Mouse (Mus musculus) hindbrain, postnatal 0 days (tissue): ENCODE measurements around the gene Hoxc6. TPM values are rescaled to one million over a fixed set of nuclear protein-coding genes. Genes with fewer than 3 reads are reported as not detected.

Source experiments
- ATAC-seq: fragments of 200-750 bp; cut with Nextera tagmentation; 2 replicates; pipeline ENCODE4 v1.8.0; 2017; ENCODE audit warnings: mild to moderate bottlenecking, moderate TSS enrichment, moderate library complexity
- DNase-seq: peaks from one replicate; pipeline ENCODE4 v3.0.0-alpha.2; 2015; ENCODE audit warnings: low spot score
- H3K27ac ChIP-seq: fragments of 300-500 bp; sonication (generic); 2 replicates; pipeline ENCODE4 v1.5.1; 2014; ENCODE audit warnings: mild to moderate bottlenecking
- H3K27me3 ChIP-seq: fragments of 300-500 bp; sonication (generic); 2 replicates; pipeline ENCODE4 v1.6.1; 2014; ENCODE audit warnings: low read length, mixed read lengths; ENCODE audit not compliant: insufficient read depth
- H3K36me3 ChIP-seq: fragments of 300-500 bp; sonication (generic); 2 replicates; pipeline ENCODE4 v1.6.1; 2014; ENCODE audit warnings: low read length, mixed read lengths; ENCODE audit not compliant: insufficient read depth
- H3K4me1 ChIP-seq: fragments of 300-500 bp; sonication (generic); 2 replicates; pipeline ENCODE4 v1.6.1; 2014; ENCODE audit warnings: antibody characterized with exemption, low read length, mixed read lengths; ENCODE audit not compliant: insufficient read depth
- H3K4me2 ChIP-seq: fragments of 300-500 bp; sonication (generic); 2 replicates; pipeline ENCODE4 v1.6.1; 2014; ENCODE audit warnings: low read depth, mild to moderate bottlenecking, low read length, moderate library complexity, mixed read lengths
- H3K4me3 ChIP-seq: fragments of 300-500 bp; sonication (generic); 2 replicates; pipeline ENCODE4 v1.5.1; 2014; ENCODE audit warnings: low read length
- H3K9ac ChIP-seq: fragments of 300-500 bp; sonication (generic); replicated peaks from 2 replicates; pipeline ENCODE4 v1.6.1; 2014; ENCODE audit warnings: mild to moderate bottlenecking, low read length, moderate library complexity, mixed read lengths
- H3K9me3 ChIP-seq: fragments of 300-500 bp; sonication (generic); 2 replicates; pipeline ENCODE4 v1.6.1; 2016; ENCODE audit warnings: low read length, mixed read lengths
- CTCF ChIP-seq: IDR thresholded peaks from 2 replicates; pipeline ENCODE4 v1.5.1; 2016; ENCODE audit warnings: antibody characterized with exemption, control low read depth, low read depth
- WGBS: fragments of 180-500 bp; shearing (Covaris S2); extraction: QIAGEN DNeasy Blood & Tissue Kit; methylation state at CpG from one replicate; pipeline ENCODE4 v1.1.7; 2014; 5-methylcytosine and 5-hydroxymethylcytosine counted together
- polyA plus RNA-seq: library from polyadenylated mRNA; unstranded; fragments of >200 nt; fragmentation: Nextera tagmentation; extraction: Ambion mirVana; gene quantifications from 2 replicates; pipeline ENCODE4 v1.2.1, GENCODE M21; 2015
- total RNA-seq: library from RNA; depleted of rRNA; stranded (reverse); fragments of >200 nt; gene quantifications from 2 replicates; pipeline ENCODE4 v1.2.3, GENCODE M21; 2014

Gene Hoxc6
- total and polyA plus RNA-seq, 2 experiments from 2014 or later, result 0.59 to 1.4 TPM

- no peak overlapping the region for H3K4me3 ChIP-seq
- 5% methylated on average over 28 of the region's 28 CpGs for WGBS
- H3K27ac ChIP-seq, result no peak overlapping the region
These were observed 12.9 kb downstream of the Hoxc6 start for GRCm38 (mm10) chr15:103010847-103011555.

GRCm38 (mm10) chr15:103011928-103012486 lies 13.9 kb downstream of the Hoxc6 start:
- ATAC-seq (no peak), DNase-seq (no peak)
- Histone ChIP-seq H3K27me3 (peaks cover 96% of the 10 kb centered on the region), H3K4me3 (no peak overlapping the region), H3K9me3 (no peaks in the 10 kb centered on the region), H3K27ac (no peak overlapping the region), H3K4me2 (no peak overlapping the region), H3K36me3 (no peaks in the 10 kb centered on the region), H3K4me1 (no peaks in the 10 kb centered on the region), H3K9ac (no peak overlapping the region)
- WGBS, result 14% methylated on average over 26 of the region's 26 CpGs
- no peak for TF ChIP-seq CTCF

More at GRCm38 (mm10) chr15:103010847-103011555, 12.9 kb downstream of the Hoxc6 start:
- H3K4me1 ChIP-seq, result no peaks in the 10 kb centered on the region
- H3K27me3 ChIP-seq, result peaks cover 96% of the 10 kb centered on the region
- no peak for DNase-seq
- no peak overlapping the region for H3K9ac ChIP-seq
- no peaks in the 10 kb centered on the region for H3K9me3 ChIP-seq
- no peak overlapping the region for H3K4me2 ChIP-seq
- no peaks in the 10 kb centered on the region for H3K36me3 ChIP-seq
- no peak for TF ChIP-seq CTCF
- ATAC-seq, result no peak

- H3K9ac ChIP-seq, result 0 out of 2 replicates have a peak overlapping the region, but pooled peaks have one; percentile 33
- peak overlapping the region; percentile 57 for H3K4me2 ChIP-seq
These were observed 15.4 kb downstream of the Hoxc6 start for GRCm38 (mm10) chr15:103013238-103013984.

GRCm38 (mm10) chr15:103014166-103015008 lies 16.3 kb downstream of the Hoxc6 start:
- Histone ChIP-seq H3K27ac (peak overlapping the region; percentile 36; the same call in 1 of the 2 replicates), H3K4me1 (no peaks in the 10 kb centered on the region), H3K4me3 (peak overlapping the region; percentile 27), H3K4me2 (peak overlapping the region; percentile 57), H3K27me3 (peaks cover 96% of the 10 kb centered on the region), H3K36me3 (no peaks in the 10 kb centered on the region), H3K9me3 (no peaks in the 10 kb centered on the region), H3K9ac (peak overlapping the region; percentile 33)
- no peak for TF ChIP-seq CTCF
- no peak for DNase-seq
- peak; percentile 69 for ATAC-seq
- WGBS, result under 1% methylated on average over 50 of the region's 57 CpGs

More at GRCm38 (mm10) chr15:103013238-103013984, 15.4 kb downstream of the Hoxc6 start:
- Histone ChIP-seq H3K9me3 (no peaks in the 10 kb centered on the region), H3K27ac (no peak overlapping the region), H3K27me3 (peaks cover 96% of the 10 kb centered on the region), H3K4me3 (peak overlapping the region; percentile 27), H3K4me1 (no peaks in the 10 kb centered on the region), H3K36me3 (no peaks in the 10 kb centered on the region)
- ATAC-seq (no peak), DNase-seq (peak; percentile 74)
- peak; percentile 82 for TF ChIP-seq CTCF
- WGBS, result 3% methylated on average over 17 of the region's 17 CpGs

- WGBS, result 1% methylated on average over 26 of the region's 28 CpGs
- Histone ChIP-seq H3K9ac (peak overlapping the region; percentile 33), H3K4me2 (peak overlapping the region; percentile 57), H3K4me1 (no peaks in the 10 kb centered on the region), H3K27ac (no peak overlapping the region), H3K9me3 (no peaks in the 10 kb centered on the region), H3K36me3 (no peaks in the 10 kb centered on the region), H3K4me3 (peak overlapping the region; percentile 27), H3K27me3 (peaks cover 97% of the 10 kb centered on the region)
- ATAC-seq (0 out of 2 replicates have a peak, but pooled peaks have one; percentile 13), DNase-seq (no peak)
- no peak for TF ChIP-seq CTCF
These were observed 16.9 kb downstream of the Hoxc6 start for GRCm38 (mm10) chr15:103015009-103015399.
